Mouse (Mus musculus): ENCODE results near the gene E2f4.

- TF ChIP-seq ZKSCAN1 (IDR thresholded peaks at IDR 0.05; ENCODE audit: borderline replicate concordance, low read depth, low read length) (no peak), POLR2A (IDR thresholded peaks at IDR 0.05; ENCODE audit: low read depth, low read length) (no peak; the same call in 1 of the 2 replicates), CTCF (conservative IDR thresholded peaks at IDR 0.05 in 1 of 2, IDR thresholded peaks at IDR 0.05 in 1 of 2; ENCODE audit: low read depth in 2 of 2, low read length in 2 of 2) (no peak), JUN (IDR thresholded peaks at IDR 0.05; ENCODE audit: insufficient read depth, low read depth, low read length) (no peak), EP300 (IDR thresholded peaks at IDR 0.05; ENCODE audit: low read length) (no peak), MAX (IDR thresholded peaks at IDR 0.05; ENCODE audit: low read length) (no peak)
Observed at GRCm38 (mm10) chr8:105304325-105305210, 7.1 kb downstream of the E2f4 start.

Data from CH12.LX (cell line).